Mouse (Mus musculus) limb, embryonic 12.5 days (tissue): ENCODE measurements at regions not wholly inside any gene's neighbourhood (a gene's known extent, or its start where the extent isn't known, plus 50 kb on each side); places are given as distances from the start of the nearest gene placed in this dataset.

Experiments used
- ATAC-seq: fragments of 200-750 bp; cut with Nextera tagmentation; 2 replicates; pipeline ENCODE4 v1.8.0; 2017; ENCODE audit warnings: low read depth, moderate TSS enrichment; ENCODE audit not compliant: insufficient number of reproducible peaks, insufficient read depth, low FRiP score, low TSS enrichment
- H3K27ac ChIP-seq: fragments of 300-500 bp; sonication (generic); 2 replicates; pipeline ENCODE4 v1.5.1; 2016; ENCODE audit warnings: mild to moderate bottlenecking, moderate library complexity
- H3K27me3 ChIP-seq: fragments of 300-500 bp; sonication (generic); 2 replicates; pipeline ENCODE4 v1.6.1; 2016; ENCODE audit warnings: mild to moderate bottlenecking, moderate library complexity
- H3K36me3 ChIP-seq: fragments of 300-500 bp; sonication (generic); 2 replicates; pipeline ENCODE4 v1.6.1; 2016; ENCODE audit warnings: mild to moderate bottlenecking, moderate library complexity
- H3K4me1 ChIP-seq: fragments of 300-500 bp; sonication (generic); replicated peaks from 2 replicates; pipeline ENCODE4 v1.6.1; 2016
- H3K4me2 ChIP-seq: fragments of 300-500 bp; sonication (generic); 2 replicates; pipeline ENCODE4 v1.6.1; 2016; ENCODE audit warnings: mild to moderate bottlenecking, moderate library complexity
- H3K4me3 ChIP-seq: fragments of 300-500 bp; sonication (generic); replicated peaks from 2 replicates; pipeline ENCODE4 v1.5.1; 2016; ENCODE audit warnings: mild to moderate bottlenecking
- H3K9ac ChIP-seq: fragments of 300-500 bp; sonication (generic); replicated peaks from 2 replicates; pipeline ENCODE4 v1.6.1; 2016; ENCODE audit warnings: mild to moderate bottlenecking, moderate library complexity
- H3K9me3 ChIP-seq: fragments of 300-500 bp; sonication (generic); 2 replicates; pipeline ENCODE4 v1.6.1; 2016; ENCODE audit warnings: mild to moderate bottlenecking, moderate library complexity
- WGBS: fragments of 180-500 bp; shearing (Covaris S2); methylation state at CpG from one replicate; pipeline ENCODE4 v1.1.7; 2016; 5-methylcytosine and 5-hydroxymethylcytosine counted together

DNA sequence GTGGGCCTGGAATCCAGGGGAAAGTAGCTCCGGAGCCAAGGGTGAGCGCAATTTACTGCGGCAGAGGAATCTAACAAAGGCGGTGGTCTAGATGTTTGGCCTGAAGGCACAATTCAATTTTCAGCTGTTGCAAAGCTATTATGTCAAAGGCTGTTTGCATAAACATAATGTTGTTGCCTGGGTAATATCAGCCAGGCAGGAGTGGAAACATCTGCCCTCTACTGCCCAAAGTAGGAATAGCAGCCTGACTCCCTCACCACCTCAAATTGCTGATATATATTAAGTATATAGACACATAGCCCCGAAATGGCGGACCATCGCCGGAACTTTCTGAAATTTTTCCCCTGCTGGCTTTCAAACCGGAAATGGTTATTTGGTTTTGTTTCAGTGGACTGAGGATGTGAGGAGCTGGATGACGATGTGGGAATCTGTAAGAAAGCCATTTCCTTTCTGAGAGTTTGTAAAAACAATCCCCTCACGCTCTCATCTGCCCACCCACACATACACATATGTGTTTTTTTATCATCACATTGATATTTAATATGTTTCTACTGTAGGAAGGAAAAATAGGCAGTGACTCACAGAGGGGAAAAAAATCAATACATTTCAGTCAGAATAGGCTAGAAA, 173.1 kb upstream of the Clint1 start:
- H3K9me3 ChIP-seq: no peaks in the 10 kb centered on the region
- peaks cover 5% of the 10 kb centered on the region for H3K4me1 ChIP-seq
- ATAC-seq: no peak
- H3K36me3 ChIP-seq: no peaks in the 10 kb centered on the region
- no peak overlapping the region for H3K4me3 ChIP-seq
- H3K4me2 ChIP-seq: no peak overlapping the region
- WGBS: 48% methylated on average over 11 of the region's 11 CpGs
- peak overlapping the region; percentile 59 for H3K27ac ChIP-seq
- H3K27me3 ChIP-seq: no peaks in the 10 kb centered on the region
- H3K9ac ChIP-seq: no peak overlapping the region

DNA sequence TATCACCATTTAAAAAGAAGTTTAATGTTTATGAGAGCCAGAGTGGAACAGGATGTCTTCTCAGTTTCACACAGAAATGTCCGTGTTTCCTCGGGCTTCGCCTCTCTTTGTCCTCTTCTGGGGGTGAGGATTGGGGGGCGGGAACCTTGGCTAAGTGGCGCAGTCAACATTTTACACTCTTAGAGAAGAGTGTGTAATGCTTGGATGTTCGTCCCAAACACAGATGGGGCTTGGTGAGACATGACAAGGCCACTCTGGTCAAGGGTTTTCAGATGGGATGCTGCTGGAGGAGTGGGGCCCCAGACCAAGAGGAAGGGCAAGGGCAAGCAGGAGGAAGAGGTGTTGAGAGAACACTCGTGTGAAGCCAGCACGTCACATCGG, 172.6 kb upstream of the Clint1 start:
- Histone ChIP-seq H3K36me3 (no peaks in the 10 kb centered on the region), H3K27ac (no peak overlapping the region), H3K4me3 (no peak overlapping the region), H3K9me3 (no peaks in the 10 kb centered on the region), H3K27me3 (no peaks in the 10 kb centered on the region), H3K9ac (no peak overlapping the region), H3K4me1 (peaks cover 10% of the 10 kb centered on the region), H3K4me2 (no peak overlapping the region)
- no peak for ATAC-seq
- 73% methylated on average over 9 of the region's 9 CpGs for WGBS

DNA sequence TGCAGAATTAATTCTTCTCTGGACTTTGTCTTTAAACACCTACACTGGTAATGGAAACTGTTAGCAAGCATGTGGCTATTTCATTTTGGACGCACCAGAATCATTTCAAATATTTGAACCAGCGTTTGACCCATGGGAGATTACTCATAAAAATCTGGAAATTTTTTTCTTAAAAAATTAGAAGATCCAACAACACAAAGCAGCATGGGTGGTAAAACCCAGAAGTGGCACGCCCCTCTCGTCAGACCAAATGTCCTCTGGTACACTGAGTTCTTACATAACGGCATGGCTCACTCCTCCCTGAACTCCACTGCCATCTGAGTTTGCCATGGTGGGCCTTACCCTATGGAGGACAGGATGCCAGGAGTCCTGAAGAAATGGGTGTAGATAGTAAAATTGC, 166.3 kb upstream of the Clint1 start:
- Histone ChIP-seq H3K4me1 (peaks cover 11% of the 10 kb centered on the region; the same call in 1 of the 2 replicates), H3K9me3 (no peaks in the 10 kb centered on the region), H3K9ac (no peak overlapping the region), H3K27ac (no peak overlapping the region), H3K4me3 (no peak overlapping the region), H3K27me3 (no peaks in the 10 kb centered on the region), H3K4me2 (no peak overlapping the region), H3K36me3 (no peaks in the 10 kb centered on the region)
- WGBS: 87% methylated on average over 5 of the region's 5 CpGs
- no peak for ATAC-seq

DNA sequence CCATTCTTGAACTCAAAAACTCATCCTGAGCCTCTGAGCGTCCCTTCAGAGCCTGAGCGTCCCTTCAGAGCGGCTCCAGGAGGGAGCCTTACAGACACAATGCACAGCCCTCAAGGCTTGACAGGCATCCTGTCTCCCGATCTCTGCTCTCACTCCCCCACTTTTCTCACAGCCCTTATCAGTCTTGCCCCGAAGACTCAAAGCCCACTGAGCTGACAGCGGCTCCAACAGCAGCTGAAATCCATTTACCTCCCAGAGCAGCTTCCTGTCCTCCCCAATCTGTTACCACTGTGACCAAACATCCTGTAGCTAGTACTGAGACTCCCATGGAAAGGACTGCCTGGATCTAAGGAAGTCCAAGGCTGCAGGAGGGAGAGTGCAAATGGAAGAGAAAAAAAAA, 158.6 kb upstream of the Clint1 start:
- no peak overlapping the region for H3K9ac ChIP-seq
- ATAC-seq: no peak
- H3K9me3 ChIP-seq: no peaks in the 10 kb centered on the region
- WGBS: 51% methylated on average over 6 of the region's 6 CpGs
- H3K27me3 ChIP-seq: no peaks in the 10 kb centered on the region
- H3K27ac ChIP-seq: no peak overlapping the region
- H3K4me2 ChIP-seq: no peak overlapping the region
- H3K4me1 ChIP-seq: no peaks in the 10 kb centered on the region
- H3K4me3 ChIP-seq: no peak overlapping the region
- no peaks in the 10 kb centered on the region for H3K36me3 ChIP-seq

DNA sequence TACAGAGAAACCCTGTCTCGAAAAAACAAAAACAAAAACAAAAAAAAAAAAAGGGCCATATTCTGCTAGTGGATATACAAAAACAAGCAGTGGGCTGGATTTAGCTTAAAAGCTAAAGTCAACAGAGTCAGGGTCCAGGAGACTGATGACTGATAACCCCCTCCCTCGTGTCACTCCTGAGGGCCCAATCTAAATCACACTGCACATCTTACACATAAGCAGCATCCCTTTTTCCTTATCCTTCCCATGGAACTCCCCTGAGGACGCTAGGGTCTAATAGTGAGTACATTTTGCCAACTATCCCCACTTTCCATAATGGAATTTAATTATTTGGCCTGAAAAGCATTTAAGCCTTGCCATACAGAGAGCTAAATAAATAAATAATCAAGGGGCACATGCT, 150.3 kb upstream of the Clint1 start:
- H3K4me1 ChIP-seq: peaks cover 11% of the 10 kb centered on the region; the same call in 1 of the 2 replicates
- H3K27ac ChIP-seq: no peak overlapping the region
- ATAC-seq: no peak
- 0 out of 2 replicates have a peak, but pooled peaks cover 4% of the 10 kb centered on the region for H3K9me3 ChIP-seq
- no peak overlapping the region for H3K4me3 ChIP-seq
- WGBS: 75% methylated on average over 3 of the region's 3 CpGs
- H3K27me3 ChIP-seq: no peaks in the 10 kb centered on the region
- H3K9ac ChIP-seq: no peak overlapping the region
- H3K4me2 ChIP-seq: no peak overlapping the region
- no peaks in the 10 kb centered on the region for H3K36me3 ChIP-seq

DNA sequence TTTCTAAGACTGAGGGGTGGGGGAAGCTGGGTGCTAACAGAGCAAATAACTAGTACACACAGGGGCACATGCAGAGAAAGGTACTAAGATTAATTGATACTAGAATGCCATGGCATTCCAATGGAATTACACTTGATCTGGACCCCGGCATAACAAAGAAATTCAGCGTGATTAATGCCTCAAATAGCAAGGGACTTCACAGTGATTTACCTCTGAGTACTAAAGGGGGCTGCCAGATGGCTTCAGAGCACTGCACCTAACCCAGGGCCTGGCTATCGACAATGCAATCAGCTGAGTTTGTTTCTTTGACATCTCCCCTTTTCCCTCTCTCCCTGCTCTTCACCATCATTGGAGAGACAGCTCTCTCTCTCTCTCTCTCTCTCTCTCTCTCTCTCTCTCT, 148.9 kb upstream of the Clint1 start:
- ATAC-seq: no peak
- Histone ChIP-seq H3K4me2 (no peak overlapping the region), H3K4me1 (peaks cover 11% of the 10 kb centered on the region; the same call in 1 of the 2 replicates), H3K4me3 (no peak overlapping the region), H3K27ac (no peak overlapping the region), H3K36me3 (no peaks in the 10 kb centered on the region), H3K9me3 (0 out of 2 replicates have a peak, but pooled peaks cover 4% of the 10 kb centered on the region), H3K27me3 (no peaks in the 10 kb centered on the region), H3K9ac (no peak overlapping the region)
- WGBS: 45% methylated on average over 3 of the region's 3 CpGs

DNA sequence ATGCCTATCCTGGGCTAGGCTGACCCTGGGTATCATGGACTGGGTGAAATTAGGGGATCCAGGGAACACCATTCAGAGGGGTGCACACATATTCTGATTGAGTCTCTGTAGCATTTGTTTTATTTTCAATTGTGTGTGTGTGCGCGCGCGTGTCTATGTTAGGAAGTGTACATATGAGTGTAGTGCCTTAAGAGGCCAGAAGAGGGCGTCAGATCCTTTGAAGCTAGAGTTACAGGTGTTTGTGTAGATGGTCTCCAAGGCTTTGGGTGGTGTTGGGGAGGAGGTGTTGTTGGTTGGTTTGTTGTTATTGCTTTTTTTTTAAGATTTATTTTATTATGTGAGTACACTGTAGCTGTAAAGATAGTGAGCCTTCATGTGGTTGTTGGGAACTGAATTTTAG, 147.4 kb upstream of the Clint1 start:
- no peak for ATAC-seq
- WGBS: 73% methylated on average over 5 of the region's 5 CpGs
- H3K27me3 ChIP-seq: no peaks in the 10 kb centered on the region
- 0 out of 2 replicates have a peak, but pooled peaks cover 1% of the 10 kb centered on the region for H3K9me3 ChIP-seq
- no peak overlapping the region for H3K4me3 ChIP-seq
- H3K27ac ChIP-seq: no peak overlapping the region
- no peaks in the 10 kb centered on the region for H3K36me3 ChIP-seq
- H3K4me1 ChIP-seq: peaks cover 11% of the 10 kb centered on the region; the same call in 1 of the 2 replicates
- no peak overlapping the region for H3K4me2 ChIP-seq
- H3K9ac ChIP-seq: no peak overlapping the region

DNA sequence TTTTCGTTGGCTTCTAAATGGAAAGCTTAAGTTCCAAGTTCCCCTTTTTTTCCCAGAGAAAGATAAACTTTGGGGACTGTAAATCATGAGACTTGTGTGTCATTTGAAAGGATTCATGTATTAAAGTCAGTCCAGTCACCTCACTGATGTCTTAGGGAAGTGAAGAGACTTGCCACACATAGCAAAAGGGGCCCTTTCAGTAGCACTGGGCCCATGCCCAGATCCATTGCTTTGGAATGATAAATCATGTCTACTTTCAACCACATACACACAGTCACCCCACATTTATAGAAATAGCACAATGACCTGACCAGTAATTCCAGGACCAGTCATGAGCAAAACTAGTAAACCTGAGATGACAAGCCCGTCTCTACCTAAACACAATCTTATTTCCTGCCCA, 133.2 kb upstream of the Clint1 start:
- Histone ChIP-seq H3K4me1 (peaks cover 21% of the 10 kb centered on the region), H3K4me2 (no peak overlapping the region), H3K36me3 (no peaks in the 10 kb centered on the region), H3K4me3 (no peak overlapping the region), H3K27me3 (no peaks in the 10 kb centered on the region), H3K9me3 (no peaks in the 10 kb centered on the region), H3K9ac (no peak overlapping the region), H3K27ac (peak overlapping the region; percentile 84)
- WGBS: 41% methylated on average over 2 of the region's 2 CpGs
- no peak for ATAC-seq

DNA sequence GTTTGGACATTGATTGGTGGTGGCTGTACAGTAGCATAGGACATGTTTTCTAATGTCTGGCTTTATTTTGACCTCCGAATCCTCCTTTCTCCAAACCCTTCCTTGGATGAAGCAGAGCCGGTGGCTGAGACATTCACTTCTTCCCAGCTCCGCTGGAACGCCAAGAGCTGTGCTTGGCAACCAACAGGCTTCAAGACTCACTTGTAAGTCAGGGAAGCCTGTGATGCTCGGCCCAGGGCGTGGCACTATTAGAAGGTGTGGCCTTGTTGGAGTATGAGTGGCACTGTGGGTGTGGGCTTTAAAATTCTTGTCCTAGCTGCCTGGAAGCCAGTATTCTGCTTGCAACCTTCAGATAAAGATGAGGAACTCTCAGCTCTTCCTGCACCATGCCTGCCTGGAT, 132.0 kb upstream of the Clint1 start:
- Histone ChIP-seq H3K36me3 (no peaks in the 10 kb centered on the region), H3K27me3 (no peaks in the 10 kb centered on the region), H3K4me1 (peaks cover 21% of the 10 kb centered on the region), H3K27ac (no peak overlapping the region), H3K9ac (no peak overlapping the region), H3K4me3 (no peak overlapping the region), H3K4me2 (no peak overlapping the region), H3K9me3 (no peaks in the 10 kb centered on the region)
- ATAC-seq: no peak
- WGBS: 89% methylated on average over 6 of the region's 6 CpGs

DNA sequence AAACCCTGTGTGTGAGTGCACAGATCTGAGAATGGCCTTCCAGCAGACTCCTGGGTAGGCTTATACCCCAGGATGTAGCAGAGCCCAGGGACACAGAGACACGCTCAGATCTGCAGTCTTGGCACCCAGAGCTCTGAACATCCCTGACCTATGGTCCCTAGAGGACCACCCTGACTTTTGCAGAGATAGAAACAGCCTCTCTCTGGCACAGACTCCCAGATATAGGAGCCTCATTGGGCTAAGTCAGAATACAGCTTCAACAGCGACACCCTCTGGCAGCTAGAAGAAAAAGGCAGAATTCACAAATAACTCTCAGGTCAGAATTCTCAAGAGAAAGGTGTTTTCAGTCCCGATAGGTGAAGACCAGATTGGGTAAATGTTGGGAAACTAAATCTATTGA, 115.3 kb upstream of the Clint1 start:
- 32% methylated on average over 3 of the region's 3 CpGs for WGBS
- no peak for ATAC-seq
- no peak overlapping the region for H3K4me2 ChIP-seq

DNA sequence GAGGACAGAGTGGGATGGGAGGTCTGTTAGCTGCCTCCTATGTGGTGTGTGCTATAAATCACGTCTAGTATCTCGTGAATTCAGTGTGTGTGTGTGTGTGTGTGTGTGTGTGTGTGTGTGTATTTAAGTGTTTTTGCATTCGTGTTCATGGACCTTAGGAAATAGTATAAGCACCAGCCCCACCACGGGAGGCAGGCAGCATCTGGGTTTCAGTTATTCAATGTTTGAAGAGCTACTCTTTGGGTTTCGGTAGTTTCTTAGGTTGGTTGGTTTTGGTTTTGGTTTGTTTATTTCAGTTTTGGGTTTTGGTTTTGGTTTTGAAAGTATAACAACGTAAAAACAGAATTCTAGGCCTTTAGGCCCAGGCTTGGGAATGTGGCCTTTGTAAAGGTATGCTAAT, 113.5 kb upstream of the Clint1 start:
- WGBS: 79% methylated on average over 6 of the region's 6 CpGs
- no peaks in the 10 kb centered on the region for H3K9me3 ChIP-seq
- no peak overlapping the region for H3K4me3 ChIP-seq
- H3K9ac ChIP-seq: no peak overlapping the region
- no peaks in the 10 kb centered on the region for H3K27me3 ChIP-seq
- ATAC-seq: no peak
- H3K36me3 ChIP-seq: no peaks in the 10 kb centered on the region
- H3K4me2 ChIP-seq: no peak overlapping the region
- peaks cover 28% of the 10 kb centered on the region for H3K4me1 ChIP-seq
- H3K27ac ChIP-seq: no peak overlapping the region

More for the DNA sequence above, 115.3 kb upstream of the Clint1 start:
- no peak overlapping the region for H3K4me3 ChIP-seq
- H3K36me3 ChIP-seq: no peaks in the 10 kb centered on the region
- H3K9ac ChIP-seq: no peak overlapping the region
- H3K27ac ChIP-seq: no peak overlapping the region
- H3K9me3 ChIP-seq: no peaks in the 10 kb centered on the region
- H3K4me1 ChIP-seq: peaks cover 28% of the 10 kb centered on the region
- no peaks in the 10 kb centered on the region for H3K27me3 ChIP-seq

DNA sequence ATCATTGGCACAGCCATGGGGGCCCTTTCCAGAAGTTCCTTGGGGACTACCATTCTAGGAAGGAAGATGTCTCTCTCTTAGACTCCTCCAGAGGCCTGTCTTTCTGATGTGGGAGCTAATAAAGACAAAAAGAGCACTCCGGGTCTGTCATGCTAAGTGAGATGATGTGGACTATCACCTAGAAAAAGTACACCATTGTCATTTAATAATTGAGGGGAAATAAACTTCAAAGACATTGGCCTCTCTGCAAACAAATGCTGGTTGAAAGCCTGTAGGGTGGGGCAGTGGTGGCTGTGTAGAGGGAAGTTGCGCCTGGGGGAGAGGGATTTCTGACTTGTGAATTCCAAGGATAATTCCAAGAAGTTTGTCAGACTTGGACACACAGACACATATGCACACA, 105.9 kb upstream of the Clint1 start:
- Histone ChIP-seq H3K9ac (no peak overlapping the region), H3K4me3 (no peak overlapping the region), H3K27ac (no peak overlapping the region), H3K4me2 (no peak overlapping the region), H3K27me3 (no peaks in the 10 kb centered on the region), H3K4me1 (no peaks in the 10 kb centered on the region), H3K36me3 (no peaks in the 10 kb centered on the region), H3K9me3 (peaks cover 9% of the 10 kb centered on the region)
- WGBS: 82% methylated on average over 2 of the region's 2 CpGs
- no peak for ATAC-seq
